Mouse (Mus musculus): Measurements from ENCODE around the gene Fam131b. TPM values are rescaled to one million over a fixed set of nuclear protein-coding genes. Genes with fewer than 3 reads are reported as not detected.

Fam131b gene
- polyA plus RNA-seq, 1 experiment from 2014 or later, result 1.2 TPM

DNA sequence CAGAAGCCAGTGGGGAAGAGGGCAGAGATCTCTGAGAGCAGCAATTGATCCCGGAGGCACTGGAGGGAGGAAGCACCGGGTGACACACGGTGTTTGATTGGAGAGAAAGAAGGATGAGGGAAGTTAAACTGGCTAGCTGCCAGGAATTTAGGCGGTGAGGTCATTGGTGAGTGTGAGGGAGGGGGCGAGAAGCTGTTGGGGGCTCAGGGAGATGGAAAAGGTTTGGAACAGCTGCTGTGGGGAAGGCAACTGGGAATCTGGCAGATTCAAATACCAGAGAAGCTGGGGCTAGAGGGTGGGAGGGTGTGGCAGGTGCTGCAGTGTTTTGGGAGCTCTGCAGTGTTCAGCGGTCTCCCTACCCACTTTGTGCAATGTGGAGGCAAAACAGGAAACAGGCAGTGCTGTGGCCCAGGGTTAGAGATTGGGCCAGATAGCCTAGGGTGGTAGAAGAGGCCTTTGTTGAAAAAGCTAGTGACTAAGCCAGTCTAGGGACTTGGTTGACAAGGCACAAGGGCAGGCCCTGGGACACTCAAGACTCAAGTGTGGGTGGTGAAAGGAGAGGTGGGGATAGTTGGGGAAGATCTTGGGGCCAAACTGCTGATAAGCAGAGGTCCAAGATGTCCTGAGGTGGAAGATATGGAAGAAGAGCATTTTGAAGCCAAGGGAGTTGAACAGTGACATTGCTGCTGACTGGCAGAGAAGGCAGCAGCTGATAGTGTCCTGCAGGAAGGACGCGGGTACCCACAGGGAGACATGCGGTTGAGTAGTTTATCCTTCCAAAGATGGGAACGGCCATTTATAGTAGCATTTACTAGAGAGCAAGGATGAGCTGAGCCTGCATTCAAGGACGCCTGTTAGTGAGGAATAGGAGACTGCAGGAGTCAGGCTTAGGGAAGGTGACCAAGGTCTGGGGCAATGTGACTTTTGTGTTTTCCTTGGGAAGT is 29.9 kb upstream of the Fam131b start:
- 62% methylated on average over 11 of the region's 11 CpGs for WGBS
- no peak overlapping the region; the same call in 1 of the 2 replicates for H3K4me2 ChIP-seq (replicated peaks)
- no peaks in the 10 kb centered on the region for H3K27me3 ChIP-seq
- H3K9ac ChIP-seq, result no peak overlapping the region
- H3K4me1 ChIP-seq, result peaks cover 36% of the 10 kb centered on the region
- no peak overlapping the region for H3K4me3 ChIP-seq
- peaks cover 64% of the 10 kb centered on the region for H3K36me3 ChIP-seq
- no peak for ATAC-seq (ENCODE audit: insufficient number of reproducible peaks, insufficient read depth, low FRiP score, low TSS enrichment)
- no peaks in the 10 kb centered on the region for H3K9me3 ChIP-seq
- H3K27ac ChIP-seq, result no peak overlapping the region; the same call in none of the 2 replicates

DNA sequence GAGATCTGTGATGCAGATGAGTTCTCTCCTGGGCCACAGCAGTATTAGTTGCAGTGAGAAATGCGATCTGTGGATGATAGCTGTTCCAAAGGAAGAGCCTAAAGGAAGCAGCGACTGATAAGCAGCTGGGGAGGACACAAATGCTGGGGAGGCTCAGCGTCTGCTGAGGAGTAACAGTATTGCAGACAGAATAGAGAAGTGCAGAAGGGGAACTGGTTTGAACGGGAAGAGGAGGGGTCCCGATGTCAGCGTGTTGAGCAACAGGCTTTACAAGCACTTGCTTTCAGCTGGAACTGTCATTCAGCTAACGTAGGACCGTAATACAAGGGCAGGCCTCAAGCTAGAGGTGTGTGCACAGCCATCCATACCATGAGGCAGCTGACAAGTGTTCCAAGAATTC is 28.7 kb upstream of the Fam131b start:
- no peak overlapping the region for H3K27ac ChIP-seq
- H3K4me1 ChIP-seq, result peaks cover 36% of the 10 kb centered on the region
- 86% methylated on average over 8 of the region's 8 CpGs for WGBS
- H3K4me2 ChIP-seq (replicated peaks), result no peak overlapping the region
- H3K9ac ChIP-seq, result no peak overlapping the region
- H3K36me3 ChIP-seq, result peaks cover 54% of the 10 kb centered on the region
- H3K4me3 ChIP-seq, result no peak overlapping the region
- no peaks in the 10 kb centered on the region for H3K27me3 ChIP-seq
- no peaks in the 10 kb centered on the region for H3K9me3 ChIP-seq
- no peak for ATAC-seq (ENCODE audit: insufficient number of reproducible peaks, insufficient read depth, low FRiP score, low TSS enrichment)

- Histone ChIP-seq H3K4me3 (no peak overlapping the region), H3K9ac (no peak overlapping the region), H3K27ac (no peak overlapping the region), H3K4me1 (peaks cover 36% of the 10 kb centered on the region), H3K27me3 (no peaks in the 10 kb centered on the region), H3K4me2 (replicated peaks) (peak overlapping the region; percentile 84; the same call in 1 of the 2 replicates), H3K36me3 (peaks cover 47% of the 10 kb centered on the region), H3K9me3 (no peaks in the 10 kb centered on the region)
- no peak for ATAC-seq (ENCODE audit: insufficient number of reproducible peaks, insufficient read depth, low FRiP score, low TSS enrichment)
- WGBS, result 88% methylated on average over 1 of the region's 1 CpGs
Observed at GRCm38 (mm10) chr6:42352486-42352846, 28.0 kb upstream of the Fam131b start.

GRCm38 (mm10) chr6:42351776-42352485 is 27.5 kb upstream of the Fam131b start:
- H3K4me1 ChIP-seq, result peaks cover 36% of the 10 kb centered on the region
- no peaks in the 10 kb centered on the region for H3K27me3 ChIP-seq
- H3K27ac ChIP-seq, result no peak overlapping the region
- 79% methylated on average over 7 of the region's 7 CpGs for WGBS
- H3K4me3 ChIP-seq, result peak overlapping the region; percentile 73
- no peak for ATAC-seq (ENCODE audit: insufficient number of reproducible peaks, insufficient read depth, low FRiP score, low TSS enrichment)
- H3K9me3 ChIP-seq, result no peaks in the 10 kb centered on the region
- H3K9ac ChIP-seq, result no peak overlapping the region
- H3K4me2 ChIP-seq (replicated peaks), result peak overlapping the region; percentile 84
- H3K36me3 ChIP-seq, result peaks cover 41% of the 10 kb centered on the region

- Histone ChIP-seq H3K9me3 (no peaks in the 10 kb centered on the region), H3K27ac (peak overlapping the region; percentile 97; the same call in 1 of the 2 replicates), H3K4me1 (peaks cover 36% of the 10 kb centered on the region), H3K36me3 (peaks cover 34% of the 10 kb centered on the region), H3K4me3 (peak overlapping the region; percentile 73), H3K4me2 (replicated peaks) (peak overlapping the region; percentile 84), H3K9ac (peak overlapping the region; percentile 86), H3K27me3 (no peaks in the 10 kb centered on the region)
- WGBS, result 44% methylated on average over 13 of the region's 13 CpGs
- no peak for ATAC-seq (ENCODE audit: insufficient number of reproducible peaks, insufficient read depth, low FRiP score, low TSS enrichment)
Observed at GRCm38 (mm10) chr6:42350968-42351775, 26.7 kb upstream of the Fam131b start.

GRCm38 (mm10) chr6:42350021-42350967 is 25.9 kb upstream of the Fam131b start:
- H3K27me3 ChIP-seq, result no peaks in the 10 kb centered on the region
- H3K4me3 ChIP-seq, result peak overlapping the region; percentile 73
- no peaks in the 10 kb centered on the region for H3K9me3 ChIP-seq
- peak overlapping the region; percentile 97 for H3K27ac ChIP-seq
- peaks cover 25% of the 10 kb centered on the region for H3K36me3 ChIP-seq
- peak overlapping the region; percentile 84 for H3K4me2 ChIP-seq (replicated peaks)
- peaks cover 36% of the 10 kb centered on the region for H3K4me1 ChIP-seq
- peak overlapping the region; percentile 86 for H3K9ac ChIP-seq
- WGBS, result under 1% methylated on average over 50 of the region's 72 CpGs
- peak; percentile 58 for ATAC-seq (ENCODE audit: insufficient number of reproducible peaks, insufficient read depth, low FRiP score, low TSS enrichment)

- Histone ChIP-seq H3K9me3 (no peaks in the 10 kb centered on the region), H3K36me3 (peaks cover 18% of the 10 kb centered on the region; the same call in 1 of the 2 replicates), H3K9ac (peak within 1 kb of the TSS; percentile 86), H3K4me3 (peak within 1 kb of the TSS; percentile 73), H3K27me3 (no peaks in the 10 kb centered on the region), H3K4me2 (replicated peaks) (peak within 1 kb of the TSS; percentile 84), H3K27ac (peak within 1 kb of the TSS; percentile 97), H3K4me1 (peaks cover 36% of the 10 kb centered on the region)
- peak; percentile 92 for ATAC-seq (ENCODE audit: insufficient number of reproducible peaks, insufficient read depth, low FRiP score, low TSS enrichment)
- WGBS, result 1% methylated on average over 28 of the region's 36 CpGs
Observed at GRCm38 (mm10) chr6:42349426-42350020, 25.1 kb upstream of the Fam131b start, which contains the start of gene Zyx. Zyx (plus strand) TSS chr6:42349630.

GRCm38 (mm10) chr6:42349006-42349425 is 24.6 kb upstream of the Fam131b start:
- under 1% methylated on average over 11 of the region's 11 CpGs for WGBS
- Histone ChIP-seq H3K9ac (peak overlapping the region; percentile 86), H3K4me2 (replicated peaks) (peak overlapping the region; percentile 84), H3K36me3 (peaks cover 18% of the 10 kb centered on the region; the same call in 1 of the 2 replicates), H3K4me1 (peaks cover 31% of the 10 kb centered on the region), H3K27ac (peak overlapping the region; percentile 97), H3K9me3 (no peaks in the 10 kb centered on the region), H3K27me3 (no peaks in the 10 kb centered on the region), H3K4me3 (peak overlapping the region; percentile 73)
- no peak; the same call in 1 of the 2 replicates for ATAC-seq (ENCODE audit: insufficient number of reproducible peaks, insufficient read depth, low FRiP score, low TSS enrichment)

DNA sequence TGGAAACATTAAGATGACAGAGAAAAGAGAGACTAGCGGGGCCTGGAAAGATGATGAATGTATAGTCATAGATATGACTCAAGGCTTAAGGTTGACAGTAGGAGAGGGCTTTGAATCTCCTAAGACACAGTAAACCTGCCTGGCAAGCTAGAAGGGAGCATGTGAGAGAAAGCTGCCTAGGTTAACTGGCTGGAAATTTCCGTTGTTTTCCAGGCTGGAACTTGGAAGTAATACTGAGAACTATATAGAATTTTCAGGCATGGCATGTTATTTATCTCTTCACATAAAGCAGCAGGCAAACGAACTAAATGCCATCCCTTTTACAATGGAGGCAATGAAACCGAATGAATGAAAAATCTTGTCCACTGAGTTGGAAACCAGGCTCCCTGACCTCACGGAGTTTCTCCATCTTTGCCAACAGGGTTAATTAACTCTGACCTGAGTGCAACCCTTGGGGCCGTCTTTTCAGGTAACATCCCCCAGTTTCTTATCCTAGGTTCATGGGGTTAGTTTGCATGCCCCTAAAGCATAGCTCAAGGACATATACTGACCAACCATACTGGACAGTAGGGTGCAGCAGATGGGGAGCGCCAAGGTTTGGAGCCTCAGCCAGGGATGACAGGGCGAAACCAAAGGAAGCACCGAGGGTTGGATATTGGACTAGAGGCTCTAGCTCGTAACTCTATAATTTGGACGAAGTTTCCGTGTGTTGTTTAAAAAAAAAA is 24.0 kb upstream of the Fam131b start:
- Histone ChIP-seq H3K36me3 (peaks cover 18% of the 10 kb centered on the region; the same call in 1 of the 2 replicates), H3K27ac (no peak overlapping the region), H3K9me3 (no peaks in the 10 kb centered on the region), H3K4me1 (peaks cover 26% of the 10 kb centered on the region), H3K27me3 (no peaks in the 10 kb centered on the region), H3K4me2 (replicated peaks) (peak overlapping the region; percentile 84; the same call in 1 of the 2 replicates), H3K4me3 (peak overlapping the region; percentile 73; the same call in 1 of the 2 replicates), H3K9ac (no peak overlapping the region)
- no peak for ATAC-seq (ENCODE audit: insufficient number of reproducible peaks, insufficient read depth, low FRiP score, low TSS enrichment)
- 39% methylated on average over 12 of the region's 12 CpGs for WGBS

Data from embryonic facial prominence, embryonic 12.5 days (tissue).